Mouse (Mus musculus): Measurements from ENCODE around the gene Lonrf2.

Gene Lonrf2

DNA sequence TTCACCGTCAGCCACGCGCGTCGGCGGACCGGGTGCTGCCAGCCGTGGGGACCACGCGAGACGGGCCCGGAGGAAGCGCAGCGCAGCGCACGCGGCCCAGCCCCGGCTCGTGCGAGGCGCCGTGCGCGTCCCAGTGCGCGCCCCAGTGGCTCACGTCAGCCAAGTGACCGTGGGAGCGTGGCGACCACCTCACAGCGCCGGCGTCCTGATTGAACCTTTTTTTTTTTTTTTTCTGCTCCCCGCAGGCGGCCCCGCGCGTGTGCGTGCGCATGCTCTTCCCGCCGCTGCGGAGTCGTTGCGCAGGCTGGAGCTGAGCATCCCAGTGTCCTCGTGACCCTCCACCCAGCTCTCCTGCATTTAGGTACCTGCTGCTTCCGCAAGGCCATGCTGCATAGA lies at the start of gene Lonrf2:
Lonrf2 (minus strand) TSS at position 235 of the 396 bp plus-strand sequence.
- DNase-seq = no peak

DNA sequence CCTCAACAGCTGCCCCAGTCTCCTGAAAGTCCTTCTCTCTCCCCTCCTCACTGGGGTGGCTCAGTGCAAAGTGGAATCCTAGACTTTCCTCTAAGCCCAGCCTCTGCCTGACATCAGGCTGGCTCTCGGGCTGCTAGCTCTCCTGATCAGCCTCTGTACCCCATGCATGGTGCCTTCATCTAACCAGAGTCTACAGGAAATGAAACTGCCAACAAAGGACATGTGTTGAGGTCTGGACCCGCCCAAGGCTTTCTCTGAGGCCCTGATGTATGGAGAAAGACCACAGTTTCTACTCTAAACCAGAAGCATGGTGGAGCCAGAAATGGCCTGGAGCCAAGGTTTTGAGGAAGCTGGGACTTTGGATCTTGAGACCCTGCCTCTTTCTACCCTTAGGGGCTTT lies 49.4 kb upstream of the Lonrf2 start:
- DNase-seq = no peak

DNA sequence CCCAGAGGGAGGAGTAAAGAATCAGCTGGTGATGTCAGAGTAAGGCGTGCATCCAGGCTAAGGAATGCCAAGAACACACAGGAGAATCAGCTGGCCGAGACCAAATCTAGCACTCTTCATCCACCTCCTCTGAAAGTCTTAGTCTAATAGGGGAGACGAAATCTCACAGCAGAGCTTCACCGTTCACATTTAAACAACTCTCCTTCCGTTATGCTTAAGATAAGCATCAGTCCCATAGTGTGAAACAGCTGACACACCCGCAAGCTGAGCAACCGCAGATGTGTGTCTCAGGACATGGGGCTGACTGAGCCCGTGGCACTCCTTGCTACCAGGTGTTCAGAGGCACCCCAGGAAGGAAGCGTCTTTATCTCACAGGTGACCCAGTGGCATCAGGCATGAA lies 47.3 kb upstream of the Lonrf2 start:
- DNase-seq = no peak

- no peak for DNase-seq
Measured at GRCm38 (mm10) chr1:38882746-38883145, 46.2 kb upstream of the Lonrf2 start.

DNA sequence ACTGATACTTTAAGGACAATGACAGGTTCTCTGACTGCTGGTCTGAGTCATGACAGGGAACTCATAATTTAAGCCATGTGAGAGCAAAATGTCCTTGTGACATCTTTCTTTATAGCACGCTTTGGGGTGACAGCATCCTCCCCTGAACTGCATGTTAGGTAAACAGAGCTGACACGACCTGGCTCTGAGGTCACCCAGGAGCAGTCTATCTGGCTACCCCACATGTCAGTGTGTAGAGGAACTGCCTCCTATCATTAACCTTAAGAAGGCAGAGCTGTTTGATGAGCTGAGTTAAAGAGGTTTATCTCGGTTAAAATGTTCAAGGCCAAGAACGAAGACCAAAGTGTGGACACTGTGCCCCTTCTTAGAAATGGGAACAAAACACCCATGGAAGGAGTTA lies 44.9 kb upstream of the Lonrf2 start:
- no peak for DNase-seq

DNA sequence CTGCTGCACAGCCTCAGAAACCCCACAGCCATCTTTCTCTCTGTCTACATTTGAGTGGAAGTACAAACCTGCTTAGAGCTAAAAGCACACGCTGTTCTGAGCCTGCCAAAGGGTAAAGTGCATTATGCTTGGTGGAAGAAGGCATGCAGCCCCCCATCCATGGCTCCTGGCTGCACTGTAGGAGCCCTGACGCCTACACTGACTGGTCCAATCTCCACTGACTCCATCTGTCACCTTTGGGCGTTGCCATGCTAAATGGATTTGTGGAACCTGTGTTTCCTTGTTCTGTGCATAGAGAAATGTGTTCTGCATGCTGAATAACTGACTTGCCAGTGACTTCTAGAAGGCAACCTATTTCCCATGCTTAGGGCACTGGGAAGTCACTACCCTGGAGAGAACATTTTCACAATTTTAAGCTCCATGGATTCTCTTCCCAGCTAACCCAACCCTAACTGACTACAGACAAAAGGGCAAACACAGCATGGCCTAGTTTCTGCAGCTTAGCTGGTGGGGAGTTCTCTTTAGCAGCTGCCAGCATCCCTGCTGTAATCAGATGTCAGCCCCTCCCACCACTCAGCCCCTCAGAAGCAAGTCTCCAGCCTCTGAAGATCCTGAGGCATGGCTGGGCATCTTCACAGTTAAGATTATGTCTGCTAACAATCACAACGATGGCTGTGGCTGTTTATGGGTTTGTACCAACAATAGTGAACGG lies 40.3 kb upstream of the Lonrf2 start:
- no peak for DNase-seq

DNA sequence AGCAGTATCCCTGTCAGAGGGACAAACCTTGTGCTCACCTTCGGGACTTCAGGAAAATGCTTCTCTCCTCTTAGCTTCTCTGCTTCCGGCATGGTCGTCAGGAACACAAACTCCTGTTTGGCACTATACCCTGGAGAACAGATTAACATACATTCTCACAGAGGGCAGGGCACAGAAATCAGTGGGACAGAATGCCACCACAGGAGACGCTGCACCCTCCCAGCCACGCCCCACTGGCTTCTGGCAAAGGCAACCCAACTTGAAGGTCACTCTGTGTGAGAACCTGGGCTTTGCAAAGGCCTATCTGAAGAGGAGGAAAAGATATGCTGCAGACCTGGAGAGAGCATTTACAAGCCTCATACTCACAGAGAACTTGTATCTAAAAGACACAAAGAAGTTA lies 37.4 kb upstream of the Lonrf2 start:
- DNase-seq = no peak

DNA sequence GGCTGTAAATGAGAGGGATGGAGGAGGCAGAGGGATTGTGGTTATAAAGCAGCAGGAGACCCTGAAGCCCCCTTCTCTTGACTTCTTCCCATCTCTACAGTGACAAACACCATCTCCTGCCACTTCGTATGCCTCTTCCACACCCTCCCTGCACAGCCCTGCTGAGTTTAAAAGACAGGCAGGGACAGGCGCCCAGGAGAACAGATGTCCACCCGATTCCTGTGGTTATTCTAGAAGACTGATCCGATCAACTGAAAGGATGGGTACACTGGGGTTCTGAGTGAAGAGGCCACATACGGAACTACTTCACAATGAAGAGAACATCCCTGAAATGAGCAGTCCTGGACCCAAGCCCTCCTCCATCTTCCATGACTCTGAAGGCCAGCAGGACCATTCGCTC lies 35.3 kb upstream of the Lonrf2 start:
- DNase-seq = no peak

DNA sequence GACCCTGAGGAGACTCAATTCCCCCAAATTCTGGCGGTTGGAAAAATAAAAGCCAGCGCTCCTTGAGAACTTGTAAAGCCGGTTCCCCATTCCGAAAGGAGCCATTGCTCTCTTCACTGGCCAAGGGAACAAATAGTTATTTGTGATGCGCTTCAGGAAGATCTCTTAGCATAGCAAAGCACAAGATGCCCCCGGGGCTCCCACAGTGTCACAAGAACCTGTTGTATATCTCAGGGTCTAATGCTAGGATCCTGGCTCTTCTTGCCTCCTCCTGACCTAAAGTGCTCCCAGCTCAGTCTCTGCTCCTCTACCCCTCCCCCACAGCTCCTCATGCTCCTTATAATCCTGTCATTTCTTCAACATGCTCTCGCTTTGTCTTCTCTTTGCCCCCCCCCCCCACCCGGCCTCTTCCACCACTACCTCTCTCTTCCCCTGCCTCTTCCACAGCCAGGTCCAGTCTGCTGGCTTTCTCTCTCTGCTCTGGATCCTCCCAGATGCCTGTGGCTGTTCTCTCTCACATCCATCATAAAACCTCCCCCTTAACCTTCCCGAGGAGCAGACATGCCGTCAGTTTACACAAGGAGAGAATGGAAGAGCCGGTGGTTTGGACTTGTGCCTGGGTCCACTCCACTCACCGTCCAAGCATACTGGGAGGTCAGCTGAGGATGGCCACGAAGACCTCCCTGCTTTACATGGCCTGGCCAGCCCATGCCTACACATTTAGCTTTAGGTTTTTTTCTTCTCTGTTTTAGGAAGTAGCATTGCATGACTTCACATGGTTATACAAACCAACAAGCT lies 33.1 kb upstream of the Lonrf2 start:
- DNase-seq = no peak

GRCm38 (mm10) chr1:38866242-38866641 lies 29.7 kb upstream of the Lonrf2 start:
- DNase-seq = no peak

GRCm38 (mm10) chr1:38864341-38864740 lies 27.8 kb upstream of the Lonrf2 start:
- no peak for DNase-seq

DNA sequence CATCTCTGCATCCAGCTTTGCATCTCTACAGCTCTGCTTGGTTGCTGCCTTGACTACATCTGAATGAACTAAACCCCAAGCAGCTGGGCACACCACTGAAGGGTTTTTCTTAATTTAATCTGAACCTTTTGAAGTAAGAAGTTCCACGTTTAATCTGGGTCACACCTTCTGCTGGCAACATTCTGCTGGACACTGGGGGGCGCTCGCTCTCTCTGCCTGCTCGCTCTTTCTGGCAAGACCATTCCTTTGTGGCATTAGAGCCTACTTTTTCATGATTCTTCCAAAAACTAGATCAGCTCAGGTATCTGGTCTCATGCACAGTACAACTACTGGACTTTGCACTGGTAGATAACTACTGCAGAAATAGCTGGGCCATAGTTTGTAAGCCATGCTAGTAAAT lies 25.7 kb upstream of the Lonrf2 start:
- no peak for DNase-seq

- no peak for DNase-seq
Measured at GRCm38 (mm10) chr1:38860867-38861524, 24.5 kb upstream of the Lonrf2 start.

GRCm38 (mm10) chr1:38860207-38860606 lies 23.7 kb upstream of the Lonrf2 start:
- no peak for DNase-seq

- DNase-seq = peak; percentile 28
Measured at GRCm38 (mm10) chr1:38856196-38856595, 19.7 kb upstream of the Lonrf2 start.

GRCm38 (mm10) chr1:38852250-38852649 lies 15.7 kb upstream of the Lonrf2 start:
- no peak for DNase-seq

DNA sequence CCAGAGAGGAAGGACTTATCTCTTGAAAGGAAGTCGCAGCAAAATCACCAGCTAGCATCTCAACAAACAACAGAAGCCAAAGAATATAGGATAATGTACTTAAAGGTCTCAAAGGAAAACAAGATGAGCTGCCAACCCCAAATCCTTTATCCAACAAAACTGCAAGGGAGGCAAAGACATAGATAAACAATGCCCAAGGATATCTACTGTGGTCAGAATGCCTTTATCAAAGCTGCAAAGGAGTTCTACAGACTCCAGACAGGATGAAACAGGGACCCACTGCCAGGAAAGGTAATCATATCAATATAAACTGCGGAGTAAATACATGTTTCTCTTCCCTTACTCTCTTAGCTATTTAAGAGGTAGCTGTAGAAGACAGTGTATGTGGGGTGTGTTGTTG lies 14.1 kb upstream of the Lonrf2 start:
- no peak for DNase-seq

- no peak for DNase-seq
Measured at GRCm38 (mm10) chr1:38848451-38849289, 12.2 kb upstream of the Lonrf2 start.

DNA sequence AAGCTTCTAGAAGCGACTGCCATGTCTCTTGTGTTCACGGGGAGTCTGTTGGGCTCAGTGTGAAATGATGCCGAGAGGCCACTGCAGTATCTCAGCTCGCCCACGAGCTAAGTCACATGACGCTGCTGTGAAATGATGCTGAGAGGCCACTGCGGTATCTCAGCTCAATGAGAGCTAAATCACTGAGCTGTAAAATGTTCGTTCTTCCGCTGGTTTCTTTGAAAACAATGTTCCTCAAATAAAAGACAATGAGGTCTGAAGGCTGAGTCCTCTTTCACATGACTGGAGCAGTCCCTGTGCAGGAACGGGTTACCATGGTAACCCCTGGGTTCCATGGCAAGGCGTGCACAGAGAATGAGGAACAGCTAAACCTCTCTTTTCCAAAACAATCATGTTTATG lies 11.5 kb upstream of the Lonrf2 start:
- DNase-seq = no peak

DNA sequence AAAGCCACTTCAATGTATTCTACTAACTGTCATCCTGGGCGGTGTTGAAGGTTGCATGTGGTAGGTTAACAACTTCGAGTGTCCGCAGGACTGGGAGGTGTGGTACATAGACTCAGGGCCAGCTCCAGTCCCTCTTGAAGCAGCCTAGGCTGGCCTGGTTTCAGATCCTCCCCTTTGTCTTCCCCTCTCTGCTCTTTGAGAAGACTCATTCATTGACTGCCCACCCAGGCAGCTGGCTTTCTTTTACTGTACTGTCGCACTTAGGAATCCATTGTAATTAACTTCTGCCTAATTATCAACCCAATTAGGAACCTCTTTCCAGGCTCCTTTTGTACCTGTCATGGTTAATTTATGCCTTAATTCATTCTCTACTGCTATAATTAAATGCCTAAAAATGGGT lies 6.8 kb upstream of the Lonrf2 start:
- DNase-seq = no peak

- DNase-seq = no peak
Measured at GRCm38 (mm10) chr1:38842861-38843260, 6.3 kb upstream of the Lonrf2 start.

- no peak for DNase-seq
Measured at GRCm38 (mm10) chr1:38839944-38840343, 3.4 kb upstream of the Lonrf2 start.
